Mouse (Mus musculus) liver, embryonic 13.5 days (tissue): ENCODE data around the gene Nceh1. TPM values are rescaled to one million over a fixed set of nuclear protein-coding genes. Genes with fewer than 3 reads are reported as not detected.
"Not testable (repeated sequence)": the region's sequence is repeated elsewhere in the genome, so short reads cannot be mapped to it uniquely, and the experiment has no call there.

ENCODE experiments used
- ATAC-seq: fragments of 200-750 bp; cut with Nextera tagmentation; 2 replicates; pipeline ENCODE4 v1.8.0; 2017; ENCODE audit warnings: low read depth, mild to moderate bottlenecking, moderate number of reproducible peaks, moderate library complexity
- DNase-seq: peaks from one replicate; pipeline ENCODE4 v3.0.0; 2022
- H3K27ac ChIP-seq: fragments of 300-500 bp; sonication (generic); 2 replicates; pipeline ENCODE4 v1.5.1; 2015; ENCODE audit warnings: moderate library complexity, mild to moderate bottlenecking, inconsistent platforms
- H3K27me3 ChIP-seq: fragments of 300-500 bp; sonication (generic); 2 replicates; pipeline ENCODE4 v1.6.1; 2015; ENCODE audit warnings: mild to moderate bottlenecking, inconsistent platforms
- H3K36me3 ChIP-seq: fragments of 300-500 bp; sonication (generic); 2 replicates; pipeline ENCODE4 v1.6.1; 2015; ENCODE audit warnings: mild to moderate bottlenecking, inconsistent platforms
- H3K4me1 ChIP-seq: fragments of 300-500 bp; sonication (generic); replicated peaks from 2 replicates; pipeline ENCODE4 v1.6.1; 2015; ENCODE audit warnings: inconsistent platforms
- H3K4me2 ChIP-seq: fragments of 300-500 bp; sonication (generic); 2 replicates; pipeline ENCODE4 v1.6.1; 2015; ENCODE audit warnings: inconsistent platforms, mild to moderate bottlenecking, moderate library complexity
- H3K4me3 ChIP-seq: fragments of 300-500 bp; sonication (generic); replicated peaks from 2 replicates; pipeline ENCODE4 v1.5.1; 2015; ENCODE audit warnings: mild to moderate bottlenecking, inconsistent platforms
- H3K9ac ChIP-seq: fragments of 300-500 bp; sonication (generic); 2 replicates; pipeline ENCODE4 v1.6.1; 2015; ENCODE audit warnings: mild to moderate bottlenecking, inconsistent platforms
- H3K9me3 ChIP-seq: fragments of 300-500 bp; sonication (generic); replicated peaks from 2 replicates; pipeline ENCODE4 v1.6.1; 2016; ENCODE audit warnings: inconsistent platforms
- WGBS: fragments of 180-500 bp; shearing (Covaris S2); methylation state at CpG from one replicate; pipeline ENCODE4 v1.1.7; 2015; ENCODE audit not compliant: insufficient replicate concordance; 5-methylcytosine and 5-hydroxymethylcytosine counted together
- polyA plus RNA-seq: library from polyadenylated mRNA; unstranded; fragments of >200 nt; fragmentation: Nextera tagmentation; extraction: Ambion mirVana; gene quantifications from 2 replicates; pipeline ENCODE4 v1.2.1, GENCODE M21; 2015

Nceh1 gene
- polyA plus RNA-seq, 1 experiment from 2014 or later = 4.2 TPM

- Histone ChIP-seq H3K27ac (no peak overlapping the region), H3K9ac (no peak overlapping the region), H3K4me1 (no peaks in the 10 kb centered on the region), H3K36me3 (no peaks in the 10 kb centered on the region), H3K4me3 (no peak overlapping the region), H3K27me3 (no peaks in the 10 kb centered on the region), H3K9me3 (no peaks in the 10 kb centered on the region), H3K4me2 (no peak overlapping the region)
- ATAC-seq (no peak), DNase-seq (no peak)
- 66% methylated on average over 4 of the region's 4 CpGs for WGBS
Measured at GRCm38 (mm10) chr3:27269151-27269550, 86.4 kb downstream of the Nceh1 start.

GRCm38 (mm10) chr3:27270160-27270962 is 87.6 kb downstream of the Nceh1 start:
- H3K4me1 ChIP-seq = no peaks in the 10 kb centered on the region
- no peak overlapping the region for H3K4me2 ChIP-seq
- H3K4me3 ChIP-seq = no peak overlapping the region
- DNase-seq = no peak
- H3K27ac ChIP-seq = no peak overlapping the region
- WGBS = 20% methylated on average over 11 of the region's 11 CpGs
- no peaks in the 10 kb centered on the region for H3K36me3 ChIP-seq
- H3K9me3 ChIP-seq = no peaks in the 10 kb centered on the region
- H3K9ac ChIP-seq = no peak overlapping the region
- ATAC-seq = 0 out of 2 replicates have a peak, but pooled peaks have one; percentile 34
- no peaks in the 10 kb centered on the region for H3K27me3 ChIP-seq

- DNase-seq (no peak), ATAC-seq (no peak)
- WGBS = 48% methylated on average over 7 of the region's 7 CpGs
- Histone ChIP-seq H3K36me3 (no peaks in the 10 kb centered on the region), H3K4me3 (no peak overlapping the region), H3K27me3 (no peaks in the 10 kb centered on the region), H3K9me3 (no peaks in the 10 kb centered on the region), H3K27ac (no peak overlapping the region), H3K9ac (no peak overlapping the region), H3K4me2 (no peak overlapping the region), H3K4me1 (no peaks in the 10 kb centered on the region)
Measured at GRCm38 (mm10) chr3:27272926-27273745, 90.4 kb downstream of the Nceh1 start.

- not testable (repeated sequence) for ATAC-seq, H3K27ac ChIP-seq, H3K27me3 ChIP-seq, H3K9ac ChIP-seq, H3K4me2 ChIP-seq, H3K9me3 ChIP-seq, DNase-seq, H3K36me3 ChIP-seq, H3K4me3 ChIP-seq
- WGBS = 85% methylated on average over 14 of the region's 14 CpGs
- peaks cover 28% of the 10 kb centered on the region for H3K4me1 ChIP-seq
Measured at GRCm38 (mm10) chr3:27279286-27279925, 96.6 kb downstream of the Nceh1 start.

GRCm38 (mm10) chr3:27280280-27280749 is 97.5 kb downstream of the Nceh1 start:
- no peaks in the 10 kb centered on the region for H3K9me3 ChIP-seq
- ATAC-seq (peak; percentile 63), DNase-seq (peak; percentile 50)
- peaks cover 34% of the 10 kb centered on the region for H3K4me1 ChIP-seq
- 34% methylated on average over 11 of the region's 11 CpGs for WGBS
- no peaks in the 10 kb centered on the region for H3K36me3 ChIP-seq
- no peaks in the 10 kb centered on the region for H3K27me3 ChIP-seq
- H3K4me2 ChIP-seq = peak overlapping the region; percentile 39
- peak overlapping the region; percentile 45; the same call in 1 of the 2 replicates for H3K9ac ChIP-seq
- H3K27ac ChIP-seq = peak overlapping the region; percentile 63; the same call in 1 of the 2 replicates
- no peak overlapping the region for H3K4me3 ChIP-seq

- Histone ChIP-seq H3K27me3 (no peaks in the 10 kb centered on the region), H3K36me3 (no peaks in the 10 kb centered on the region), H3K27ac (no peak overlapping the region), H3K4me1 (peaks cover 34% of the 10 kb centered on the region), H3K9ac (peak overlapping the region; percentile 29; the same call in 1 of the 2 replicates), H3K9me3 (no peaks in the 10 kb centered on the region), H3K4me2 (peak overlapping the region; percentile 62), H3K4me3 (peak overlapping the region; percentile 39)
- DNase-seq (no peak), ATAC-seq (peak; percentile 58)
- 3% methylated on average over 27 of the region's 27 CpGs for WGBS
Measured at GRCm38 (mm10) chr3:27283071-27283713, 100.4 kb downstream of the Nceh1 start.

GRCm38 (mm10) chr3:27283796-27284195 is 101.0 kb downstream of the Nceh1 start:
- H3K9ac ChIP-seq = peak overlapping the region; percentile 29; the same call in 1 of the 2 replicates
- WGBS = 69% methylated on average over 7 of the region's 7 CpGs
- H3K36me3 ChIP-seq = no peaks in the 10 kb centered on the region
- ATAC-seq (no peak), DNase-seq (no peak)
- peak overlapping the region; percentile 62 for H3K4me2 ChIP-seq
- H3K27me3 ChIP-seq = no peaks in the 10 kb centered on the region
- no peaks in the 10 kb centered on the region for H3K9me3 ChIP-seq
- H3K4me3 ChIP-seq = no peak overlapping the region; the same call in 1 of the 2 replicates
- no peak overlapping the region for H3K27ac ChIP-seq
- peaks cover 34% of the 10 kb centered on the region for H3K4me1 ChIP-seq

GRCm38 (mm10) chr3:27284227-27284626 is 101.5 kb downstream of the Nceh1 start:
- Histone ChIP-seq H3K36me3 (no peaks in the 10 kb centered on the region), H3K4me3 (no peak overlapping the region), H3K9ac (no peak overlapping the region), H3K4me1 (peaks cover 34% of the 10 kb centered on the region), H3K4me2 (no peak overlapping the region), H3K27ac (no peak overlapping the region), H3K27me3 (no peaks in the 10 kb centered on the region), H3K9me3 (no peaks in the 10 kb centered on the region)
- no peak for DNase-seq
- 85% methylated on average over 5 of the region's 5 CpGs for WGBS
- no peak for ATAC-seq

- Histone ChIP-seq H3K4me2 (no peak overlapping the region), H3K4me1 (peaks cover 29% of the 10 kb centered on the region), H3K4me3 (no peak overlapping the region), H3K27ac (no peak overlapping the region), H3K9ac (no peak overlapping the region), H3K9me3 (no peaks in the 10 kb centered on the region), H3K27me3 (no peaks in the 10 kb centered on the region), H3K36me3 (no peaks in the 10 kb centered on the region)
- DNase-seq (no peak), ATAC-seq (no peak)
- 34% methylated on average over 9 of the region's 9 CpGs for WGBS
Measured at GRCm38 (mm10) chr3:27285072-27285471, 102.3 kb downstream of the Nceh1 start.

GRCm38 (mm10) chr3:27288301-27288700 is 105.5 kb downstream of the Nceh1 start:
- no peaks in the 10 kb centered on the region for H3K9me3 ChIP-seq
- ATAC-seq (no peak), DNase-seq (no peak)
- H3K27me3 ChIP-seq = no peaks in the 10 kb centered on the region
- H3K4me2 ChIP-seq = no peak overlapping the region
- peaks cover 12% of the 10 kb centered on the region for H3K4me1 ChIP-seq
- H3K27ac ChIP-seq = no peak overlapping the region
- H3K36me3 ChIP-seq = no peaks in the 10 kb centered on the region
- H3K9ac ChIP-seq = no peak overlapping the region
- H3K4me3 ChIP-seq = no peak overlapping the region
- 38% methylated on average over 2 of the region's 2 CpGs for WGBS
